Mouse (Mus musculus): ENCODE measurements at regions not wholly inside any gene's neighbourhood (a gene's known extent, or its start where the extent isn't known, plus 50 kb on each side); places are given as distances from the start of the nearest gene placed in this dataset.

DNA sequence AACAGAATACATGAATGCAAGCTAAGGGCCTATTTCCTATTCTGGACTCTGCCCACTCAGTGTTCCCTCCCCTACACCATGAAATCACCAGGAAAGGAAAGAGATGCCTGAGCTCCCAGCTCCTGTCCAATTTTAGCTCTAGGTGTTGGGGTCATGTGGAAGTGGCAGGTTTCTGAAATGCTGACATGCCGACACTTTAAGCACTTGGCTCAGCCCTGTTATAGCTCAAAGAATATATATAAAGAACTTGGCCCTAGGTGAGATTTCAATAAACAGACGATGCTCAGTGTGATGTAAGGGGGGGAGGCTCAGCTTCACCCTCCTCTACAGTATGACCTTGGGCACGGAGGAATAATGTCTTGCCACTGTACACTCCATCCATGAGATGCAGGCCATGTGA lies 50.4 kb upstream of the Akap13 start:
- DNase-seq: no peak
